Mouse (Mus musculus): ENCODE measurements around the gene App. TPM values are rescaled to one million over a fixed set of nuclear protein-coding genes. Genes with fewer than 3 reads are reported as not detected.

App gene
- polyA plus RNA-seq, 1 experiment from 2014 or later: 297 TPM

DNA sequence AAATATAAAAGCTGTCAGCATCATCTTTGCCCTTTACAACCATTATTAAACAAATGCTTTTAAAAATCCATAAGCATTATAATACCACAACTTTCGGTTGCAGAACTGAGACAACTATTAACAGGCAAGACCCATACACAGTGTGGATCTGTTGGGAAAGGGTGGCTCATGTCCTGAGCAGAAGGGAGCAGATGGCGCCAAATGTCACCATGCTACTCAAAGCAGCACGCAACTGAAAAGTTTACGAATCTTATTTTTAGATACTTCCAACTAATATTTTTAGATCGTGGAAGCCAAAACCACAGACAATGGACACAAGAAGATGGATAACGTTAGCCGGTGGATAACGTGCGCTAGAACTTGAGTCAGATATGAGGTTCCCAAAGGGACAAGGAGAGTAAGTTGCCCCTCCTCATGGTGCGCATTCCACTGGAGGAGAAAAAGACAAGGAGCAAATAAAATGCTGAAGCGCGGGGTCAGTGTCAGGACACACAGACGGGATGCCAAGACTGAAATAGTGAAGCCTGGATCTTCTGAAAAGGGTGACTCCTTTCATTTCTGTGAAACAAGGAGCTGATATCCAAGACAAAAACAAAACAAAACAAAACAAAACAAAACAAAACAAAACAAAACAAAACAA is 106.2 kb downstream of the App start:
- 0 out of 2 replicates have a peak, but pooled peaks cover 2% of the 10 kb centered on the region for H3K36me3 ChIP-seq (ENCODE audit: control insufficient read depth, insufficient read depth, low read length)
- WGBS: 49% methylated on average over 13 of the region's 13 CpGs
- no peak overlapping the region for H3K4me2 ChIP-seq (ENCODE audit: low read depth, low read length)
- ATAC-seq (ENCODE audit: low read depth): peak; percentile 49; the same call in 1 of the 2 replicates
- no peaks in the 10 kb centered on the region for H3K9me3 ChIP-seq (ENCODE audit: control insufficient read depth, low read length)
- H3K4me3 ChIP-seq (ENCODE audit: low read length): no peak overlapping the region
- no peak overlapping the region for H3K27ac ChIP-seq (ENCODE audit: low read length)
- H3K9ac ChIP-seq (ENCODE audit: low read length): no peak overlapping the region
- no peaks in the 10 kb centered on the region for H3K27me3 ChIP-seq (ENCODE audit: control insufficient read depth, insufficient read depth, low read depth, low read length)
- no peaks in the 10 kb centered on the region for H3K4me1 ChIP-seq (replicated peaks; ENCODE audit: control insufficient read depth, insufficient read depth, low read length)

- ATAC-seq (ENCODE audit: low read depth): no peak
- Histone ChIP-seq H3K4me2 (ENCODE audit: low read depth, low read length) (no peak overlapping the region), H3K4me3 (ENCODE audit: low read length) (no peak overlapping the region), H3K36me3 (ENCODE audit: control insufficient read depth, insufficient read depth, low read length) (0 out of 2 replicates have a peak, but pooled peaks cover 5% of the 10 kb centered on the region), H3K9ac (ENCODE audit: low read length) (no peak overlapping the region), H3K27me3 (ENCODE audit: control insufficient read depth, insufficient read depth, low read depth, low read length) (no peaks in the 10 kb centered on the region), H3K4me1 (replicated peaks; ENCODE audit: control insufficient read depth, insufficient read depth, low read length) (no peaks in the 10 kb centered on the region), H3K9me3 (ENCODE audit: control insufficient read depth, low read length) (no peaks in the 10 kb centered on the region), H3K27ac (ENCODE audit: low read length) (no peak overlapping the region)
- 68% methylated on average over 11 of the region's 11 CpGs for WGBS
These were observed 107.3 kb downstream of the App start for GRCm38 (mm10) chr16:85066227-85066626.

- Histone ChIP-seq H3K9me3 (ENCODE audit: control insufficient read depth, low read length) (no peaks in the 10 kb centered on the region), H3K4me3 (ENCODE audit: low read length) (no peak overlapping the region), H3K4me2 (ENCODE audit: low read depth, low read length) (no peak overlapping the region), H3K27ac (ENCODE audit: low read length) (no peak overlapping the region), H3K36me3 (ENCODE audit: control insufficient read depth, insufficient read depth, low read length) (0 out of 2 replicates have a peak, but pooled peaks cover 5% of the 10 kb centered on the region), H3K4me1 (replicated peaks; ENCODE audit: control insufficient read depth, insufficient read depth, low read length) (no peaks in the 10 kb centered on the region), H3K9ac (ENCODE audit: low read length) (no peak overlapping the region), H3K27me3 (ENCODE audit: control insufficient read depth, insufficient read depth, low read depth, low read length) (no peaks in the 10 kb centered on the region)
- 84% methylated on average over 6 of the region's 6 CpGs for WGBS
- no peak for ATAC-seq (ENCODE audit: low read depth)
These were observed 108.8 kb downstream of the App start for GRCm38 (mm10) chr16:85064800-85065199.

DNA sequence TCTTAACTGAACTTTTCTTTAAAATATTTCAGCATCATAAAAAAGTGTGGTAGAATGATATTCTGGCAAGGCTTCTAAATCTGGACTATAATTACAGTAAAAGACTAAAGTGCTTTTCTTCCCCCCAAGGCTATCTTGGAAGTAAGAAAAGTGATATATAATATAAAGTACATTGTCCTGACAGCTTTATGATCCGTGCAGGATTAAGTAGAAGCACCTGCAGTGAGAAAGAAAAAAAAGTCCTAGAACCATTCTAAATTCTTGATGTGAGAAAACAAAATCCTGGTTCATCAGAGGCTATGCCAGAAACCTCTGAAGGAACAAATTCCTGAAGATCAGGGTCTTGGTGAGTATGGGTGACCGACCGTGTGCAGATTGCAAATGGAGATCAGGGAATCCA is 110.8 kb downstream of the App start:
- Histone ChIP-seq H3K9me3 (ENCODE audit: control insufficient read depth, low read length) (no peaks in the 10 kb centered on the region), H3K4me1 (replicated peaks; ENCODE audit: control insufficient read depth, insufficient read depth, low read length) (0 out of 2 replicates have a peak, but pooled peaks cover 2% of the 10 kb centered on the region), H3K4me2 (ENCODE audit: low read depth, low read length) (no peak overlapping the region), H3K27me3 (ENCODE audit: control insufficient read depth, insufficient read depth, low read depth, low read length) (no peaks in the 10 kb centered on the region), H3K4me3 (ENCODE audit: low read length) (no peak overlapping the region), H3K9ac (ENCODE audit: low read length) (no peak overlapping the region), H3K27ac (ENCODE audit: low read length) (no peak overlapping the region), H3K36me3 (ENCODE audit: control insufficient read depth, insufficient read depth, low read length) (0 out of 2 replicates have a peak, but pooled peaks cover 5% of the 10 kb centered on the region)
- ATAC-seq (ENCODE audit: low read depth): no peak
- WGBS: 90% methylated on average over 3 of the region's 3 CpGs

GRCm38 (mm10) chr16:85061725-85062124 is 111.8 kb downstream of the App start:
- WGBS: 95% methylated on average over 4 of the region's 4 CpGs
- Histone ChIP-seq H3K9me3 (ENCODE audit: control insufficient read depth, low read length) (no peaks in the 10 kb centered on the region), H3K27ac (ENCODE audit: low read length) (no peak overlapping the region), H3K4me3 (ENCODE audit: low read length) (no peak overlapping the region), H3K4me2 (ENCODE audit: low read depth, low read length) (no peak overlapping the region), H3K27me3 (ENCODE audit: control insufficient read depth, insufficient read depth, low read depth, low read length) (no peaks in the 10 kb centered on the region), H3K36me3 (ENCODE audit: control insufficient read depth, insufficient read depth, low read length) (peaks cover 10% of the 10 kb centered on the region; the same call in 1 of the 2 replicates), H3K4me1 (replicated peaks; ENCODE audit: control insufficient read depth, insufficient read depth, low read length) (0 out of 2 replicates have a peak, but pooled peaks cover 2% of the 10 kb centered on the region), H3K9ac (ENCODE audit: low read length) (no peak overlapping the region)
- ATAC-seq (ENCODE audit: low read depth): no peak

DNA sequence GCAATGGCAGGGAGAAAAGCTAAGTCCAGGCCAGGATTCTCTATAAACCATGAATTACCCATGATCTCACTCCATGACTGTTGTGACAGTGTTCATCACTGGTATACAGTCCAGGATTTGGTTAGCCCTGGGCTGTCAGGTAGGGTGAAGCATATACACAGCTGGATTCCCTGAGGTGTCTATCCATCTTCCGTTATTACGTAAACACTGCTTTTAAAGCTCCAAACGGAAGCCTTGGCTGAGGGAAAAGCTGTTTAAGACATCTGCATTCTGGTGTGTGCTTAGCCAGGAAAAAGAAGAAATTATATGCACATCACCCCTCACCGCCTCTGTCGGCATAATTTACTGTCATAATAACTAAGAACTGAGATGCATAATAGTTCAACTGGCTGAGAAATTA is 115.4 kb downstream of the App start:
- no peak for ATAC-seq (ENCODE audit: low read depth)
- Histone ChIP-seq H3K9ac (ENCODE audit: low read length) (no peak overlapping the region), H3K27ac (ENCODE audit: low read length) (no peak overlapping the region), H3K9me3 (ENCODE audit: control insufficient read depth, low read length) (no peaks in the 10 kb centered on the region), H3K4me3 (ENCODE audit: low read length) (no peak overlapping the region), H3K4me2 (ENCODE audit: low read depth, low read length) (no peak overlapping the region), H3K36me3 (ENCODE audit: control insufficient read depth, insufficient read depth, low read length) (peaks cover 17% of the 10 kb centered on the region), H3K4me1 (replicated peaks; ENCODE audit: control insufficient read depth, insufficient read depth, low read length) (0 out of 2 replicates have a peak, but pooled peaks cover 2% of the 10 kb centered on the region), H3K27me3 (ENCODE audit: control insufficient read depth, insufficient read depth, low read depth, low read length) (no peaks in the 10 kb centered on the region)
- 56% methylated on average over 5 of the region's 5 CpGs for WGBS

DNA sequence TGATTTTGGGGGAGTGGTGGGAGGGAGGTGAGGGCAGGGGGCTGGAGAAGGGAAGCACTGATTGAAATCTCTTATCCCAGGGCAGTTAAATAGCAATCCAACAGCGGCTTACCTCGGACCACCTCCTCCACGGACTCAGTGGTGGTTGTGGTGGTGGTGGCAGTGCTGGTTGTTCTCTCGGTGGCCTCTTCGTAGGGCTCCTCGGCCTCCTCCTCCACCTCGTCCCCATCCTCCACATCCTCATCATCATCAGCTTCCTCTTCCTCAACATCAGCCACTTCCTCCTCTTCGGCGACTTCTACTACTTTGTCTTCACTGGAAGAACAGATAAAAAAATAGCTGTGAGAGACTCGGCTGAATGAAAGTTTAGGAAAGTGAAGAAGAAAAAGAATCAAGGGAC is 117.4 kb downstream of the App start:
- no peak overlapping the region for H3K4me2 ChIP-seq (ENCODE audit: low read depth, low read length)
- no peaks in the 10 kb centered on the region for H3K27me3 ChIP-seq (ENCODE audit: control insufficient read depth, insufficient read depth, low read depth, low read length)
- H3K9me3 ChIP-seq (ENCODE audit: control insufficient read depth, low read length): no peaks in the 10 kb centered on the region
- no peak overlapping the region for H3K9ac ChIP-seq (ENCODE audit: low read length)
- ATAC-seq (ENCODE audit: low read depth): no peak
- H3K4me3 ChIP-seq (ENCODE audit: low read length): no peak overlapping the region
- peaks cover 12% of the 10 kb centered on the region for H3K36me3 ChIP-seq (ENCODE audit: control insufficient read depth, insufficient read depth, low read length)
- 0 out of 2 replicates have a peak, but pooled peaks cover 2% of the 10 kb centered on the region for H3K4me1 ChIP-seq (replicated peaks; ENCODE audit: control insufficient read depth, insufficient read depth, low read length)
- no peak overlapping the region for H3K27ac ChIP-seq (ENCODE audit: low read length)
- WGBS: 87% methylated on average over 10 of the region's 10 CpGs

GRCm38 (mm10) chr16:85053996-85054395 is 119.6 kb downstream of the App start:
- no peak overlapping the region for H3K4me3 ChIP-seq (ENCODE audit: low read length)
- H3K27me3 ChIP-seq (ENCODE audit: control insufficient read depth, insufficient read depth, low read depth, low read length): no peaks in the 10 kb centered on the region
- H3K4me1 ChIP-seq (replicated peaks; ENCODE audit: control insufficient read depth, insufficient read depth, low read length): 0 out of 2 replicates have a peak, but pooled peaks cover 2% of the 10 kb centered on the region
- peak; percentile 83 for ATAC-seq (ENCODE audit: low read depth)
- H3K4me2 ChIP-seq (ENCODE audit: low read depth, low read length): no peak overlapping the region
- no peaks in the 10 kb centered on the region for H3K9me3 ChIP-seq (ENCODE audit: control insufficient read depth, low read length)
- WGBS: 61% methylated on average over 7 of the region's 7 CpGs
- peak overlapping the region; percentile 46 for H3K27ac ChIP-seq (ENCODE audit: low read length)
- no peak overlapping the region for H3K9ac ChIP-seq (ENCODE audit: low read length)
- H3K36me3 ChIP-seq (ENCODE audit: control insufficient read depth, insufficient read depth, low read length): peaks cover 12% of the 10 kb centered on the region

- Histone ChIP-seq H3K27ac (ENCODE audit: low read length) (no peak overlapping the region), H3K36me3 (ENCODE audit: control insufficient read depth, insufficient read depth, low read length) (peaks cover 7% of the 10 kb centered on the region; the same call in 1 of the 2 replicates), H3K4me2 (ENCODE audit: low read depth, low read length) (no peak overlapping the region), H3K9me3 (ENCODE audit: control insufficient read depth, low read length) (no peaks in the 10 kb centered on the region), H3K4me1 (replicated peaks; ENCODE audit: control insufficient read depth, insufficient read depth, low read length) (no peaks in the 10 kb centered on the region), H3K9ac (ENCODE audit: low read length) (no peak overlapping the region), H3K27me3 (ENCODE audit: control insufficient read depth, insufficient read depth, low read depth, low read length) (no peaks in the 10 kb centered on the region), H3K4me3 (ENCODE audit: low read length) (no peak overlapping the region)
- WGBS: 57% methylated on average over 6 of the region's 6 CpGs
- ATAC-seq (ENCODE audit: low read depth): no peak
These were observed 126.3 kb downstream of the App start for GRCm38 (mm10) chr16:85047310-85047709.
